25 mouse cellular contexts compared by ENCODE assay signal in the genomic region with DNA sequence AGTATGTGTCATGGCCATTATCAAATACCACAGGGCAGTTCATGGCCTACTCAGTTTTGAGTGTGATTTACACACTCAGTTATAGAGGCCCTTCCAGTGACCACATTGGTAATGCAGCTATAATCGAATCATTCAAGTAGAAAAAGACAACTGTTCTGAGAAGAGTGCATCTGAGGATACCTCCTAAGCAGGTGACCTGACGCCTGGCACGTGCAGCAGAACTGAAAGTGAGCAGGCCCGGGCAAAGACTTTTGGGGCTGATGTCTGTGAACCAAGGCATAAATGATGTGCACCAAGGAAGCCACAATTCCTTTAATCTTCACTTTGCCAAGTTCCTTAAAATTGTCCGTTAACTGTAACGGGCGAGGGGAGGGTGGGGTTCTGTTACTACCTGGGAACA.
"Had no signal": no experiment of that assay in that cellular context is flagged by ENCODE, and none has a peak within 500 bp of the region (broad histone marks: within the 10 kb centered on the region; RNA-seq: fewer than 3 reads in every experiment).

No protein-coding gene starts in this region.

- H3K9ac ChIP-seq: embryonic facial prominence, embryonic 12.5 days; embryonic facial prominence, embryonic 13.5 days; embryonic facial prominence, embryonic 15.5 days; forebrain, embryonic 12.5 days; forebrain, embryonic 13.5 days; forebrain, embryonic 15.5 days; forebrain, postnatal 0 days had no signal

- H3K4me3 ChIP-seq: embryonic facial prominence, embryonic 10.5 days; embryonic facial prominence, embryonic 12.5 days; embryonic facial prominence, embryonic 13.5 days; embryonic facial prominence, embryonic 15.5 days; erythroblast, embryonic 14.5 days; forebrain, embryonic 10.5 days; forebrain, embryonic 12.5 days; forebrain, embryonic 13.5 days; forebrain, embryonic 15.5 days; gastrocnemius, adult 2 months; heart, adult 2 months; heart, embryonic 10.5 days had no signal

- H3K27me3 ChIP-seq: embryonic facial prominence, embryonic 12.5 days; embryonic facial prominence, embryonic 13.5 days; embryonic facial prominence, embryonic 15.5 days; forebrain, embryonic 12.5 days; forebrain, embryonic 13.5 days; forebrain, embryonic 15.5 days had no signal

- H3K4me1 ChIP-seq: embryonic facial prominence, embryonic 12.5 days; embryonic facial prominence, embryonic 13.5 days; embryonic facial prominence, embryonic 15.5 days; forebrain, embryonic 10.5 days; forebrain, embryonic 12.5 days; forebrain, embryonic 13.5 days; forebrain, embryonic 15.5 days; heart, embryonic 10.5 days had no signal

- H3K9me3 ChIP-seq: embryonic facial prominence, embryonic 10.5 days; embryonic facial prominence, embryonic 12.5 days; embryonic facial prominence, embryonic 13.5 days; embryonic facial prominence, embryonic 15.5 days; forebrain, embryonic 10.5 days; forebrain, embryonic 12.5 days; forebrain, embryonic 13.5 days; forebrain, embryonic 15.5 days; heart, embryonic 10.5 days had no signal

- H3K27ac ChIP-seq: embryonic facial prominence, embryonic 10.5 days; embryonic facial prominence, embryonic 12.5 days; embryonic facial prominence, embryonic 13.5 days; embryonic facial prominence, embryonic 15.5 days; forebrain, embryonic 10.5 days; forebrain, embryonic 12.5 days; forebrain, embryonic 13.5 days; forebrain, embryonic 15.5 days; gastrocnemius, adult 2 months; heart, adult 2 months; heart, embryonic 10.5 days had no signal

- H3K36me3 ChIP-seq: embryonic facial prominence, embryonic 10.5 days; embryonic facial prominence, embryonic 12.5 days; embryonic facial prominence, embryonic 13.5 days; embryonic facial prominence, embryonic 15.5 days; forebrain, embryonic 10.5 days; forebrain, embryonic 12.5 days; forebrain, embryonic 15.5 days; heart, embryonic 10.5 days had no signal

- H3K4me2 ChIP-seq: embryonic facial prominence, embryonic 12.5 days; embryonic facial prominence, embryonic 13.5 days; embryonic facial prominence, embryonic 15.5 days; forebrain, embryonic 12.5 days; forebrain, embryonic 13.5 days; forebrain, embryonic 15.5 days had no signal

- DNase-seq: cerebellum, adult 9-10 months; cerebellum, adult 9-11 months; cerebellum, postnatal 10 days; cerebellum, postnatal 14 days; cerebellum, postnatal 25 days; cerebellum, postnatal 36 days; embryo, embryonic 11 days; forebrain, postnatal 0 days; gastrocnemius, adult 2 months; gastrocnemius, postnatal 10 days; gastrocnemius, postnatal 14 days; gastrocnemius, postnatal 25 days; gastrocnemius, postnatal 36 days; heart, adult 18-20 months; heart, adult 2 months had no signal
